Mouse (Mus musculus) embryonic stem cell, embryonic (primary cell): ENCODE data around the gene Gm44965.

Experiments used
- CTCF ChIA-PET, 4 experiments: fragments of 300-600 bp in 2 of 4; fragments of 350-600 bp in 2 of 4; sonication (Branson Sonifier 250); formaldehyde crosslinking; loops; one replicate each; lab custom pipeline; 2022; ENCODE audit warnings: inconsistent platforms in 2 of 4; lab: Charles Lee
- POLR2A ChIA-PET, 4 experiments: fragments of 300-600 bp in 2 of 4; fragments of 350-600 bp in 2 of 4; sonication (Branson Sonifier 250); formaldehyde crosslinking; loops; one replicate each; lab custom pipeline; 2022; ENCODE audit warnings: antibody characterized with exemption in 4 of 4, inconsistent platforms in 1 of 4; lab: Charles Lee

The Gm44965 gene

DNA sequence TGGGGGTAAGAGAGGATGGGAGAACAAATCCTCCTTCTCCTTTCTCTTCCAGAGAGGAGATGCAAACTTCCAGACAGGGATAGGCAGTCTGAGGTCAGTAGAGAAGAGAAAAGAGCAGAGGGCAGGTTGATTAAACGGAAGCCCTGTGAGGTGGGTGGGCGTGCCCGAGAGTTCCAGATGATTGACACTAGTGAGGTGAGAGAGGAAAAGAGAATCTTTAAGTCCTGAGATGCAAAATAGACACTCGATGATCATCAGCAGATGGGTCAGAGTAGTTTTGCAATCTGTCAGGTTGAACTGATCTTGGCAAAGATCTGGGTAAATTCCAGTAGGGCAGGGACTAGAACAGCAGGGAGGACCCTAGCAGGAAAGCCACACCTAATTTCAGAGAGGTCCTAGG is 71.0 kb downstream of the Gm44965 start:
- ChIA-PET CTCF (no interaction called here), POLR2A (interaction anchor here in 1 of 4 experiments (1.0 kb wide), 1 partner anchor 10 kb away, joined by 5 read pairs; no protein-coding TSS in a partner anchor)

DNA sequence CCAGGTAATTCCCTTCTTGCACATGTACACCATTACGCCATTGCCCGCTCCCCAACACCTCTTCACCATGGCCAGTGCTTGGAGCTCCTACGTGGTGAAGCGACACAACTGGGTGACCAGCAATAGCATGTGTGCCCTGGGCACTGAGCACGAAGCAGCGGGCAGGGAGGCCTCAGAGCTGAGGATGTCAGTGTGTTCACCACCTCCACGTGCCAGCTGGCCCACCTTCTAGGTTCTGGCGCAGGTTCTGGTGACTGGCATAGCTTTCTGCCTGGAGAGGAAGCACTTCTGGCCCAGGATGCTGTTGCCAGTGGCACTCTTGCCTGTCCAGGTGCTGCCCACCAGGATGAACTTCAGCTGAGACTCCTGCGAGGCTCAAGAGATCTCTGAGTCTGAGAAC is 71.7 kb downstream of the Gm44965 start:
- CTCF ChIA-PET, result interaction anchor here in 1 of 4 experiments (0.6 to 0.8 kb wide), 2 partner anchors 19 to 160 kb away, joined by 3 to 7 read pairs; no protein-coding TSS in a partner anchor
- POLR2A ChIA-PET, result interaction anchor here in 1 of 4 experiments (1.0 kb wide), 1 partner anchor 10 kb away, joined by 5 read pairs; no protein-coding TSS in a partner anchor

DNA sequence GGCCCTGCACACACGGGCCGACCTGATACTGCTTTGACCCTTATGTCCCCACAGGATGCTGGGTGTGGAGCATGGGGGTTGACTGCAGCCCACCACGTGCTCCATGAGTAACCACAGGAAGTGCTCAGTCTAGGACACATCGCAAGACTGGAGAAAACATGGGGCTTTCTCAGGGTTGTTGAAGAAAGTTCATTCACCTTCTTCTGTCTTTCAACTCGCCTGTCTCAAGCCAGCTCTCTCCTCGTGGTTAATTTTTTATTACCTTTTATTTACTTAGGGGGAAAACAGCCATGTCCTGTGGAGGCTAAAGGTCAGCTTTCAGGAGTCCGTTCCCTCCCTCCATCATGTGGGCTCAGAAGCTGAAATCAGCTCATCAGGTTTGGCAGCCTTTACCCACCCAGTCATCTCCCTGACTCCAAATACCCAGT is 72.4 kb downstream of the Gm44965 start:
- ChIA-PET POLR2A (interaction anchor here in 1 of 4 experiments (0.5 kb wide), 1 partner anchor 582 kb away, joined by 3 read pairs; no protein-coding TSS in a partner anchor), CTCF (interaction anchor here in 2 of 4 experiments (0.6 to 0.8 kb wide), 2 partner anchors 20 to 29 kb away, joined by 3 read pairs; no protein-coding TSS in a partner anchor)

DNA sequence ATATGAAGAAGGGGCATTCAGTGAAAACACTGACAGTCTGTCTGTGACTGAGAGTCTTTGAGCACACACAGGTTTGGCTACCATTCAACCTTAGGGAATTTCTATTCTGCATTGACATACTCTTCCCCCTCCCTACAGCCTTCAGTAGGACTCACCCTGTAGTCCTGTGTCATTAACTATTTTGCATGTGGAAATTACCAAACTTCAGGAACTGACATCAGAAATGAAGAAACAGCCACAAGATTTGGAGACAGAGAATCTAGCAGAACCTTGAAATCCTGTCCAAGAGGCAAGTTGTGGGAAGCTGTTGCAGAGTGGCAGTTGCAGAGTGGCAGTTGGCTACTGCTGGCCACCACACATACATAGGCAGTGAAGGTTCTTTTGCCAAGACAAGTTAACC is 74.3 kb downstream of the Gm44965 start:
- POLR2A ChIA-PET, result interaction anchor here in 1 of 4 experiments (0.7 kb wide), 1 partner anchor 1260 kb away, joined by 5 read pairs; no protein-coding TSS in a partner anchor
- CTCF ChIA-PET, result interaction anchor here in 1 of 4 experiments (0.6 kb wide), 1 partner anchor 83 kb away, joined by 3 read pairs; no protein-coding TSS in a partner anchor
